Mouse (Mus musculus) adrenal gland, adult (tissue): ENCODE measurements around the gene Rngtt.
A peak's percentile ranks its signal among the peaks of the same experiment; 100 is the strongest.
"Not testable (repeated sequence)": the region's sequence is repeated elsewhere in the genome, so short reads cannot be mapped to it uniquely, and the experiment has no call there.

ENCODE experiments used
- DNase-seq, 2 experiments: peaks; one replicate each; pipeline ENCODE4 v3.0.0; 2022 to 2023; ENCODE audit warnings: low spot score in 1 of 2; ENCODE audit not compliant: inconsistent age in 2 of 2

The Rngtt gene

GRCm38 (mm10) chr4:33310840-33311437 lies 828 bp downstream of the Rngtt start:
- no peak for DNase-seq

GRCm38 (mm10) chr4:33314150-33314549 lies 4.0 kb downstream of the Rngtt start:
- not testable (repeated sequence) for DNase-seq

- no peak for DNase-seq
Measured at GRCm38 (mm10) chr4:33315840-33316239, 5.7 kb downstream of the Rngtt start.

GRCm38 (mm10) chr4:33331147-33331546 lies 21.0 kb downstream of the Rngtt start:
- DNase-seq, result no peak

- peak; percentile 34 to 77 for DNase-seq
Measured at GRCm38 (mm10) chr4:33332956-33333455, 22.9 kb downstream of the Rngtt start.

GRCm38 (mm10) chr4:33337999-33338398 lies 27.9 kb downstream of the Rngtt start:
- peak; percentile 71 to 89 for DNase-seq

- peak in 1 of 2 experiments; percentile 79 for DNase-seq
Measured at GRCm38 (mm10) chr4:33342877-33343731, 33.0 kb downstream of the Rngtt start.

- peak in 1 of 2 experiments; percentile 38 for DNase-seq
Measured at GRCm38 (mm10) chr4:33343732-33344057, 33.6 kb downstream of the Rngtt start.

GRCm38 (mm10) chr4:33363451-33363850 lies 53.3 kb downstream of the Rngtt start:
- DNase-seq, result no peak

GRCm38 (mm10) chr4:33374916-33375315 lies 64.8 kb downstream of the Rngtt start:
- DNase-seq, result no peak

- DNase-seq, result no peak
Measured at GRCm38 (mm10) chr4:33377642-33378041, 67.5 kb downstream of the Rngtt start.

- DNase-seq, result peak; percentile 19 to 72
Measured at GRCm38 (mm10) chr4:33378894-33379293, 68.8 kb downstream of the Rngtt start.

- DNase-seq, result no peak
Measured at GRCm38 (mm10) chr4:33388899-33389298, 78.8 kb downstream of the Rngtt start.

- DNase-seq, result peak in 1 of 2 experiments; percentile 51
Measured at GRCm38 (mm10) chr4:33390660-33391059, 80.5 kb downstream of the Rngtt start.

GRCm38 (mm10) chr4:33393437-33393836 lies 83.3 kb downstream of the Rngtt start:
- no peak for DNase-seq

GRCm38 (mm10) chr4:33396222-33397176 lies 86.4 kb downstream of the Rngtt start:
- DNase-seq, result peak; percentile 76 to 93

- DNase-seq, result no peak
Measured at GRCm38 (mm10) chr4:33405723-33406293, 95.7 kb downstream of the Rngtt start.

GRCm38 (mm10) chr4:33413791-33414190 lies 103.7 kb downstream of the Rngtt start:
- DNase-seq, result peak in 1 of 2 experiments; percentile 46

- no peak for DNase-seq
Measured at GRCm38 (mm10) chr4:33414781-33415180, 104.7 kb downstream of the Rngtt start.

GRCm38 (mm10) chr4:33417391-33417790 lies 107.3 kb downstream of the Rngtt start:
- DNase-seq, result no peak

GRCm38 (mm10) chr4:33419644-33420043 lies 109.5 kb downstream of the Rngtt start:
- DNase-seq, result no peak
